Mouse (Mus musculus) midbrain, embryonic 11.5 days (tissue): ENCODE measurements at regions not wholly inside any gene's neighbourhood (a gene's known extent, or its start where the extent isn't known, plus 50 kb on each side); places are given as distances from the start of the nearest gene placed in this dataset.
A peak's percentile ranks its signal among the peaks of the same experiment; 100 is the strongest.

Experiments used
- ATAC-seq: fragments of 200-750 bp; cut with Nextera tagmentation; 2 replicates; pipeline ENCODE4 v1.8.0; 2017; ENCODE audit warnings: moderate TSS enrichment, moderate library complexity; ENCODE audit not compliant: low FRiP score
- DNase-seq: peaks from one replicate; pipeline ENCODE4 v3.0.0; 2015; ENCODE audit warnings: low spot score; ENCODE audit errors: missing footprints
- H3K27ac ChIP-seq: fragments of 300-500 bp; sonication (generic); 2 replicates; pipeline ENCODE4 v1.5.1; 2014; ENCODE audit warnings: low read depth, low read length
- H3K27me3 ChIP-seq: fragments of 300-500 bp; sonication (generic); 2 replicates; pipeline ENCODE4 v1.6.1; 2014; ENCODE audit warnings: mild to moderate bottlenecking, low read length, moderate library complexity, mixed read lengths; ENCODE audit not compliant: control insufficient read depth, insufficient read depth
- H3K36me3 ChIP-seq: fragments of 300-500 bp; sonication (generic); 2 replicates; pipeline ENCODE4 v1.6.1; 2014; ENCODE audit warnings: mild to moderate bottlenecking, low read length, moderate library complexity, mixed read lengths; ENCODE audit not compliant: control insufficient read depth, insufficient read depth
- H3K4me1 ChIP-seq: fragments of 300-500 bp; sonication (generic); 2 replicates; pipeline ENCODE4 v1.6.1; 2014; ENCODE audit warnings: low read length; ENCODE audit not compliant: control insufficient read depth, insufficient read depth
- H3K4me2 ChIP-seq: fragments of 300-500 bp; sonication (generic); 2 replicates; pipeline ENCODE4 v1.6.1; 2014; ENCODE audit warnings: mild to moderate bottlenecking, moderate library complexity
- H3K4me3 ChIP-seq: fragments of 300-500 bp; sonication (generic); 2 replicates; pipeline ENCODE4 v1.5.1; 2014; ENCODE audit warnings: low read depth, low read length
- H3K9ac ChIP-seq: fragments of 300-500 bp; sonication (generic); 2 replicates; pipeline ENCODE4 v1.6.1; 2014; ENCODE audit warnings: low read length
- H3K9me3 ChIP-seq: fragments of 300-500 bp; sonication (generic); 2 replicates; pipeline ENCODE4 v1.6.1; 2016; ENCODE audit warnings: low read length; ENCODE audit not compliant: control insufficient read depth
- WGBS: fragments of 180-500 bp; shearing (Covaris S2); extraction: QIAGEN DNeasy Blood & Tissue Kit; methylation state at CpG from one replicate; pipeline ENCODE4 v1.1.7; 2014; 5-methylcytosine and 5-hydroxymethylcytosine counted together

DNA sequence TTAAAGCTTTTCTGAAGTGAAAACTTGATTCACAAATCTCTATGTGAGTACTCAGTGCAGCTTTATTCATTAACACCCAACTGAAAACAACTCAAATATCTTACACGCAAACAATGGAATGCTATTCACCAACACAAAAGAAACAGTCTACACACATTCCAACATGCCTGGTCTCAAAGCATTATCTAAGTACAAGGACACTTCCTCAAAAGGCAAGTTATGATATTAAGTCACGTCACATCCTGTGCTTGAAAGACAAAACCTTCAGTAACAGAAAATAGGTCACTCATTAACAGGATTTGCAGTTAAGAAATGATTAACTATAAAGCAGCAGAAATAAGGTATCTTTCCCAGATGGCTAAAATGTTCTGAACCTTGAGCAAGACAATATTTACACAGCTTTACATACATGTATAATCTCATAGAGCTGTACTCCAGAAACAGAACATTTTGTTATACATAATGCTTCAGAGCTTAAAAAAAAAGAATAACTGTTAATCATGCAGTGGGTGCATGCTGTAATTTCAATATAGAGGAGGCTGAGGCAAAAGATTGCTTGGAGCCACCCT is 279.3 kb downstream of the Isl1 start:
- no peak overlapping the region for H3K4me3 ChIP-seq
- no peak overlapping the region for H3K27ac ChIP-seq

DNA sequence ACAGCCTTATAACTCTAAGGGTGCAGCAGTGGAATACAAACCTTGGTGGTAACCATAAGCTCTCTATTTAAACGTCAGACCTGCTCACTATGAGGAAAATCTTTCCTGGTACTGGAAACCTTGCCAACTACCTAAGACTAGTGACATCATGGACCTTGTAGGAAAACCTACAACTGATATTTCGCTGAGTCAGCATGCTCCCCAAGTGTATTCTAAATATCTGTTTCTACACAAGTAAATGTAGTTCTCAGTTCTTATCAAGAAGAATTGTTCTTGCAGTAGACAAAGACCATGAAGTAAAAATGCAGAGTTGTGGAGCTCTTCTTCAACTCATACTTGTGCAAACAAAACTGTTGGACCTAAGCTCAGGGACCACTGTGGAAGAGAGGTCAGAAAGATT is 280.9 kb downstream of the Isl1 start:
- Histone ChIP-seq H3K36me3 (no peaks in the 10 kb centered on the region), H3K27ac (no peak overlapping the region), H3K4me2 (no peak overlapping the region), H3K4me1 (no peaks in the 10 kb centered on the region), H3K27me3 (no peaks in the 10 kb centered on the region), H3K9me3 (no peaks in the 10 kb centered on the region), H3K9ac (no peak overlapping the region), H3K4me3 (no peak overlapping the region)
- ATAC-seq (no peak), DNase-seq (no peak)
- WGBS = 85% methylated on average over 2 of the region's 2 CpGs

More for the DNA sequence above, 279.3 kb downstream of the Isl1 start:
- ATAC-seq = no peak
- Histone ChIP-seq H3K36me3 (no peaks in the 10 kb centered on the region), H3K9ac (no peak overlapping the region), H3K4me1 (no peaks in the 10 kb centered on the region), H3K27me3 (no peaks in the 10 kb centered on the region), H3K9me3 (no peaks in the 10 kb centered on the region), H3K4me2 (no peak overlapping the region)
- no peak for DNase-seq
- 87% methylated on average over 2 of the region's 2 CpGs for WGBS

DNA sequence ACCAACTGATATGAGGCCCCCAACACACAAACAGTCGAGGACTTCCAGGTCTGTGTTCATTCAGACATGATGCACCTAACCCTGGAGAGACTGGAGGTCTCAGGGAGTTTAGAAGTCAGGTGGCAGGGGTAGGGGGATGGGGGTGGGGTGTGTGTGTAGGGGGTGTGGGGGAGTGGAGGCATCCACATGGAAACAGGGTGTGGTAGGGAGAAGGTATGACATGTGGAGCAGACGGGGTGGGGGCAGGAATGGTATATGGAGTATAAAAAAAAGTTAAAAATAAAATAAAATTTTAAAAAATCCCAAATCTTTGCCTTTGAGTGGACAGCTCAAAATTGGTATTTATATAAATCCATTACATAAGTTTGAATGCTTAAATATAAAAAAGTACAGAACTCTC is 282.3 kb downstream of the Isl1 start:
- Histone ChIP-seq H3K9ac (no peak overlapping the region), H3K4me2 (no peak overlapping the region), H3K36me3 (no peaks in the 10 kb centered on the region), H3K9me3 (no peaks in the 10 kb centered on the region), H3K4me3 (no peak overlapping the region), H3K27ac (no peak overlapping the region), H3K4me1 (no peaks in the 10 kb centered on the region), H3K27me3 (no peaks in the 10 kb centered on the region)
- DNase-seq = no peak
- WGBS = 80% methylated on average over 2 of the region's 2 CpGs
- 0 out of 2 replicates have a peak, but pooled peaks have one; percentile 52 for ATAC-seq

DNA sequence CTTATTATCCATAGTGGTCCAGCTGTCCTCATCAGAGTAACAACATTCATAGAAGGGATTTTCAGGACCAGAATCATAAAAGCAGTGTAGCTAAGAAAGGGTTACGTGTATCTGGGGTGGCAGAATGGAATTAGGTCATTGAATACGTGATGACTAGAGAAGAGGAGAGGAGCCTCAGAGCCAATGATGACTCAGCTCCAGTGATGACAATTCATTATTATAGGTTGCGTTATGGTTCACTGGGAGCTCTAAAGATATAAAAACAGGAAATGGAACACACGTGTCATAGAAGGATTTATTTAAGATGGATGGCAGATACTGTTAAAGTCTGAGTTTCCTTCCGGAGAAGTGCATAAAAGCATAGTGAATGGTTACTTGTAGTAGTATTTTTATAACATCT is 291.6 kb downstream of the Isl1 start:
- Histone ChIP-seq H3K27me3 (no peaks in the 10 kb centered on the region), H3K9ac (no peak overlapping the region), H3K4me3 (no peak overlapping the region), H3K4me1 (no peaks in the 10 kb centered on the region), H3K27ac (no peak overlapping the region), H3K9me3 (no peaks in the 10 kb centered on the region), H3K36me3 (no peaks in the 10 kb centered on the region), H3K4me2 (no peak overlapping the region)
- ATAC-seq (no peak), DNase-seq (no peak)
- 80% methylated on average over 5 of the region's 5 CpGs for WGBS

DNA sequence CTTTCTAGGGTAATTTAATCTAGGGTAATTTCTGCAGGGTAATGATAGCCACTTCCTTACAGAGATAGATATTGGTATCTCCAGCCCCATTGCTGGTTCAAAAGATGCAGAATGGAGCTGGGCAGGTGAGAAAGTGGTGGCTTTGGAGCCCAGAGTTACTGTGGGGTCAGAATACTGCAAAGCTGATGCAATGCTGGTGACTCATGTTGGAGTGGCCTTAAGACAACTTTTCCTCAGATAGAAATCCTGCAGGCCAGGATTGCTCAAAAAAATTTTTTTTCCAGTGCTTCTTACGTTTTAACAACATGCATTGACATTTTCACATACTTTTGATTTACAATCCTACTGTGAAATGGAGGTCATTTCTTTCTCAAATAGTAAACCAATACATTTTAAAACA is 305.8 kb downstream of the Isl1 start:
- Histone ChIP-seq H3K36me3 (no peaks in the 10 kb centered on the region), H3K4me2 (no peak overlapping the region), H3K9ac (no peak overlapping the region), H3K27me3 (no peaks in the 10 kb centered on the region), H3K27ac (no peak overlapping the region), H3K4me1 (no peaks in the 10 kb centered on the region), H3K9me3 (no peaks in the 10 kb centered on the region), H3K4me3 (no peak overlapping the region)
- 74% methylated on average over 1 of the region's 1 CpGs for WGBS
- ATAC-seq (no peak), DNase-seq (no peak)

DNA sequence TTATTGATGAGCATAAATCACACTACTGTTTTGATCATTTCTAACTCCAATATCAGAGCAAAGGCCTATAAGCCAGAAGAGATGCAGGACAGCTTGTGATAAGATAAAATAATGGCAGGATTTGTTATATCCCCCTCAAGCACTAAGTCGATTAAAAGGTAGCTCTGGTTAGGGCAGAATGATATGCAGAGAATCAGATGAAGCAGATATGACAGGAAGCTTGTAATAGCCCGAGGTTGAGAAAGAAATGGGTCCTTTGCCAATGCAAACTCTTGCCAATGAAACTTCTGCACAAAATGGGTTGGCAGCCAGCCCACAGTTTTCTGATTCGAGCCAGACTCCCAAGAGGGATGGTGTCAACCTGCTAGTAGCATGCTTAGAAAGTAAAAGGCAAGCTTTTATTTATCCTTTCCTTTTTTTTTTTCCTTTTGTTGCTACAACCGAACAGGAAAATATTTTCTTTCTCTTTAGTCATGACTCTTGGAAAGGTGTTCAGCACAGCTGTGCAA is 307.0 kb downstream of the Isl1 start:
- Histone ChIP-seq H3K4me2 (no peak overlapping the region), H3K4me3 (no peak overlapping the region), H3K9ac (no peak overlapping the region), H3K27me3 (no peaks in the 10 kb centered on the region), H3K27ac (no peak overlapping the region), H3K9me3 (no peaks in the 10 kb centered on the region), H3K4me1 (no peaks in the 10 kb centered on the region), H3K36me3 (no peaks in the 10 kb centered on the region)
- 78% methylated on average over 4 of the region's 4 CpGs for WGBS
- DNase-seq (no peak), ATAC-seq (no peak)

DNA sequence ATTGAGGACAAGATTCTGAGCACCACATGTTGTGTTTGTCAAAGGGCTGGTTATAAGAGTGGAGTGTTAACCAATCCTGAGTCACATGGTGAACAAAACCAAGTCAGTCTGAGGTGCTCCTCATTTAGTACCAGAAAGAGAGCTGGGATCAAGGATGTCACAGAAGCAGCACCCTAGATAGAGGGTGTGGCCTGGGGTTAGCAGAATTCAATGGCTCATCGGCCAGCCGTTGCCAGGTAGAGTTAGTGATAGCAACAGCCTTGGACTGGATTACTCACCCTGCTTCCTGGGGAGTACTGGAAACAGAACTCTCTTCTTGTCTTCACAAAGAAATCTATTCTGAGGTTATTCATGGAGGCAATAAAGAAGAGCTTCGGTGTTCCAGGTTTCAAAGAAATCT is 318.9 kb downstream of the Isl1 start:
- Histone ChIP-seq H3K27me3 (no peaks in the 10 kb centered on the region), H3K27ac (no peak overlapping the region), H3K9me3 (no peaks in the 10 kb centered on the region), H3K4me2 (no peak overlapping the region), H3K36me3 (no peaks in the 10 kb centered on the region), H3K9ac (no peak overlapping the region), H3K4me3 (no peak overlapping the region), H3K4me1 (no peaks in the 10 kb centered on the region)
- 62% methylated on average over 3 of the region's 3 CpGs for WGBS
- DNase-seq (no peak), ATAC-seq (no peak)

DNA sequence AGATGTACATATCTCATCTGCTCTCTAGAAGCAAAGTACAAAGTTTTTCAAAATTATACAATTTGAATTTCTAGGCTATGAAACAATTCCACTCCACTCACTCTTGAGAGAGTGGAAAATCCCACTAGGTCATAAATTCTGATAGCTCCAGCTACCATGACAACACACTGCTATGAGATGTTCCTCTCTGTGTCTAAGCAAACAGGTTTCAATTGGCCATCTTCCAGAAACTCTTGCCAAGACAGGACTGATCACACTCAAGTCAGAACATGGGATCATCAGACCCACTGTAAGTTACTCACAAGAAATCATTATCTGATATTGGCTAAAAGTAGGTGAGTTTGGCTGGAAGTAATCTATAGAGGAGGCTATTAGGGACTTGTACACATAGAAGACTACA is 320.4 kb downstream of the Isl1 start:
- H3K27me3 ChIP-seq = no peaks in the 10 kb centered on the region
- no peak overlapping the region for H3K4me2 ChIP-seq
- H3K27ac ChIP-seq = no peak overlapping the region
- H3K4me1 ChIP-seq = no peaks in the 10 kb centered on the region
- H3K9ac ChIP-seq = no peak overlapping the region
- DNase-seq (no peak), ATAC-seq (no peak)
- no peaks in the 10 kb centered on the region for H3K9me3 ChIP-seq
- H3K36me3 ChIP-seq = no peaks in the 10 kb centered on the region
- no peak overlapping the region for H3K4me3 ChIP-seq

DNA sequence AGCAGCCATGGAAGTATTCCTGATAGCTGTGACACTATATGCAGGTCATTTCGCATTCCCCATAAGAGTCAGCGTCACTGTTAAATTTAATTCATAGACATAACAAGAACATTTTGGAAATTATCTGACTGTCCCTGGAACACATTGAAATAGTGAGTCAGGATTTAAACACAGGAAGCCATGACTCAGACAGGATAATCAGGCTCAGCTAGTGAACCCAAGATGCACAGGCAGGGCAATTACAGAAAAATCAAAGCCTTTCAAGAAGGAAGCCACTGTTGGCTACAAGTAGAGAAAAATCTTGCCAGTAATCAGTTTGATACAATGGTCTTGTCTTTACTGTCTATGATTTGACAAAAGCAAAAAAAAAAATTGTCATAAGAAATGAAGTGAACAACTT is 323.2 kb downstream of the Isl1 start:
- DNase-seq (no peak), ATAC-seq (no peak)
- WGBS = 96% methylated on average over 2 of the region's 2 CpGs
- H3K9ac ChIP-seq = no peak overlapping the region
- no peaks in the 10 kb centered on the region for H3K36me3 ChIP-seq
- no peak overlapping the region for H3K4me2 ChIP-seq
- no peaks in the 10 kb centered on the region for H3K9me3 ChIP-seq
- no peak overlapping the region for H3K4me3 ChIP-seq
- no peaks in the 10 kb centered on the region for H3K4me1 ChIP-seq
- no peak overlapping the region for H3K27ac ChIP-seq
- no peaks in the 10 kb centered on the region for H3K27me3 ChIP-seq

DNA sequence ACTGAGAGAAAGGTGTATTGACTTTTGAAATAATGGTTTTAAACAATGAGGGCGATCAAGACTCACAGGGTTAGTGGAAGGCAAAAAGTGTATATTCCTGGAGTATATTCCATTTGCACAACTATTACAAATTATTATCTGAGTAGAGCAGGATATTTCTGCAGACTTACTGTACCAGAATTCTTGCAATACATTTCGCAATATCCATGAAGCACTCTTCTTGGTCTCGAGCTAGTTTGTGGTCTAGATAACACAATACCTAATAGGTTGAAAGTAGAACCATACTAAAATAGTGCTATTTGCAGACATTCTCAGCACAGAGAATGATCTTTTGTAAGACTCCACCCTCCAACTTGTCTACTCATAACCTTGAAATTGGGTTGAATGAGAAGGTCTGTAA is 323.8 kb downstream of the Isl1 start:
- no peaks in the 10 kb centered on the region for H3K4me1 ChIP-seq
- 94% methylated on average over 3 of the region's 3 CpGs for WGBS
- H3K27ac ChIP-seq = no peak overlapping the region
- no peak overlapping the region for H3K4me2 ChIP-seq
- H3K9ac ChIP-seq = no peak overlapping the region
- no peak overlapping the region for H3K4me3 ChIP-seq
- H3K9me3 ChIP-seq = no peaks in the 10 kb centered on the region
- no peak for ATAC-seq
- H3K27me3 ChIP-seq = no peaks in the 10 kb centered on the region
- H3K36me3 ChIP-seq = no peaks in the 10 kb centered on the region
- no peak for DNase-seq
